Mouse (Mus musculus): ENCODE measurements around the gene Tceal7.
A peak's percentile ranks its signal among the peaks of the same experiment; 100 is the strongest.
"Not testable (repeated sequence)": the region's sequence is repeated elsewhere in the genome, so short reads cannot be mapped to it uniquely, and the experiment has no call there.

Tceal7 gene

GRCm38 (mm10) chrX:136214729-136215677 is at the start of gene Tceal7, which contains the start of gene Bex1:
Gene Tceal7 (plus strand): TSS chrX:136214779.
Gene Bex1 (minus strand): TSS chrX:136215513.
- DNase-seq (ENCODE audit: low read depth, low spot score): not testable (repeated sequence)

- DNase-seq (ENCODE audit: low read depth, low spot score): no peak
Observed at GRCm38 (mm10) chrX:136170625-136171024, 44.0 kb upstream of the Tceal7 start.

- DNase-seq (ENCODE audit: low read depth, low spot score): no peak
Observed at GRCm38 (mm10) chrX:136171189-136172117, 43.1 kb upstream of the Tceal7 start.

GRCm38 (mm10) chrX:136172118-136172551 is 42.4 kb upstream of the Tceal7 start, which contains the start of gene Tceal8:
Gene Tceal8 (minus strand): TSS chrX:136172342.
- DNase-seq (ENCODE audit: low read depth, low spot score): peak; percentile 59

GRCm38 (mm10) chrX:136172786-136173185 is 41.8 kb upstream of the Tceal7 start:
- DNase-seq (ENCODE audit: low read depth, low spot score): no peak

- no peak for DNase-seq (ENCODE audit: low read depth, low spot score)
Observed at GRCm38 (mm10) chrX:136180897-136181553, 33.6 kb upstream of the Tceal7 start.

GRCm38 (mm10) chrX:136183107-136183506 is 31.5 kb upstream of the Tceal7 start:
- DNase-seq (ENCODE audit: low read depth, low spot score): no peak

GRCm38 (mm10) chrX:136195193-136195944 is 19.2 kb upstream of the Tceal7 start:
- no peak for DNase-seq (ENCODE audit: low read depth, low spot score)

GRCm38 (mm10) chrX:136196873-136197272 is 17.7 kb upstream of the Tceal7 start:
- DNase-seq (ENCODE audit: low read depth, low spot score): no peak

GRCm38 (mm10) chrX:136203257-136203656 is 11.3 kb upstream of the Tceal7 start:
- no peak for DNase-seq (ENCODE audit: low read depth, low spot score)

GRCm38 (mm10) chrX:136203664-136204066 is 10.9 kb upstream of the Tceal7 start, which contains the start of gene Tceal5:
Gene Tceal5 (minus strand): TSS chrX:136203876.
- no peak for DNase-seq (ENCODE audit: low read depth, low spot score)

GRCm38 (mm10) chrX:136204406-136204805 is 10.2 kb upstream of the Tceal7 start:
- DNase-seq (ENCODE audit: low read depth, low spot score): no peak

GRCm38 (mm10) chrX:136213396-136213795 is 1.2 kb upstream of the Tceal7 start:
- no peak for DNase-seq (ENCODE audit: low read depth, low spot score)

- no peak for DNase-seq (ENCODE audit: low read depth, low spot score)
Observed at GRCm38 (mm10) chrX:136216303-136216702, 1.7 kb downstream of the Tceal7 start.

- DNase-seq (ENCODE audit: low read depth, low spot score): no peak
Observed at GRCm38 (mm10) chrX:136223714-136224113, 9.1 kb downstream of the Tceal7 start.

- DNase-seq (ENCODE audit: low read depth, low spot score): no peak
Observed at GRCm38 (mm10) chrX:136227768-136228167, 13.2 kb downstream of the Tceal7 start.

GRCm38 (mm10) chrX:136238118-136238517 is 23.5 kb downstream of the Tceal7 start:
- DNase-seq (ENCODE audit: low read depth, low spot score): no peak

GRCm38 (mm10) chrX:136243181-136243580 is 28.6 kb downstream of the Tceal7 start:
- no peak for DNase-seq (ENCODE audit: low read depth, low spot score)

- peak; percentile 47 for DNase-seq (ENCODE audit: low read depth, low spot score)
Observed at GRCm38 (mm10) chrX:136244574-136245229, 30.1 kb downstream of the Tceal7 start, which contains the start of gene Tceal9. Gene Tceal9 (plus strand): TSS chrX:136245079.

- DNase-seq (ENCODE audit: low read depth, low spot score): no peak
Observed at GRCm38 (mm10) chrX:136245521-136246071, 31.0 kb downstream of the Tceal7 start.

Measured in retina, postnatal 7 days (tissue).